Mouse (Mus musculus): Measurements from ENCODE around the gene Folh1.
"Not testable (repeated sequence)": the region's sequence is repeated elsewhere in the genome, so short reads cannot be mapped to it uniquely, and the experiment has no call there.

Folh1 gene

GRCm38 (mm10) chr7:86775617-86776325 is at the start of gene Folh1:
Folh1 (minus strand) TSS chr7:86775943.
- no peak for DNase-seq (ENCODE audit: low read depth in 1 of 2, low spot score in 2 of 2)

- DNase-seq (ENCODE audit: low read depth in 1 of 2, low spot score in 2 of 2), result no peak
These were observed 40.7 kb upstream of the Folh1 start for GRCm38 (mm10) chr7:86816466-86816865.

GRCm38 (mm10) chr7:86815716-86816115 is 40.0 kb upstream of the Folh1 start:
- DNase-seq (ENCODE audit: low read depth in 1 of 2, low spot score in 2 of 2), result not testable (repeated sequence)

- not testable (repeated sequence) for DNase-seq (ENCODE audit: low read depth in 1 of 2, low spot score in 2 of 2)
These were observed 39.5 kb upstream of the Folh1 start for GRCm38 (mm10) chr7:86815241-86815640.

- DNase-seq (ENCODE audit: low read depth in 1 of 2, low spot score in 2 of 2), result no peak
These were observed 19.0 kb upstream of the Folh1 start, which contains the start of gene Vmn2r77 for GRCm38 (mm10) chr7:86794727-86795126. Vmn2r77 (plus strand) TSS chr7:86795027.

GRCm38 (mm10) chr7:86771621-86772020 is 4.1 kb downstream of the Folh1 start:
- DNase-seq (ENCODE audit: low read depth in 1 of 2, low spot score in 2 of 2), result no peak

- no peak for DNase-seq (ENCODE audit: low read depth in 1 of 2, low spot score in 2 of 2)
These were observed 11.1 kb downstream of the Folh1 start for GRCm38 (mm10) chr7:86764628-86765027.

- DNase-seq (ENCODE audit: low read depth in 1 of 2, low spot score in 2 of 2), result no peak
These were observed 15.0 kb downstream of the Folh1 start for GRCm38 (mm10) chr7:86760751-86761150.

- no peak for DNase-seq (ENCODE audit: low read depth in 1 of 2, low spot score in 2 of 2)
These were observed 50.7 kb downstream of the Folh1 start for GRCm38 (mm10) chr7:86725013-86725412.

GRCm38 (mm10) chr7:86688030-86688429 is 87.7 kb downstream of the Folh1 start, which contains the start of gene Olfr292:
Olfr292 (plus strand) TSS chr7:86688330.
- DNase-seq (ENCODE audit: low read depth in 1 of 2, low spot score in 2 of 2), result no peak
